Mouse (Mus musculus): ENCODE data around the gene Cpvl. TPM values are rescaled to one million over a fixed set of nuclear protein-coding genes. Genes with fewer than 3 reads are reported as not detected.

Gene Cpvl
- polyA plus RNA-seq, 1 experiment from 2014 or later: not detected

GRCm38 (mm10) chr6:53920041-53920440 is 58.4 kb downstream of the Cpvl start:
- no peaks in the 10 kb centered on the region for H3K27me3 ChIP-seq
- no peak overlapping the region for H3K4me2 ChIP-seq
- H3K27ac ChIP-seq: no peak overlapping the region
- 91% methylated on average over 7 of the region's 7 CpGs for WGBS
- no peak overlapping the region for H3K9ac ChIP-seq
- H3K36me3 ChIP-seq: no peaks in the 10 kb centered on the region
- H3K9me3 ChIP-seq: no peaks in the 10 kb centered on the region
- H3K4me3 ChIP-seq: no peak overlapping the region
- H3K4me1 ChIP-seq (replicated peaks): 0 out of 2 replicates have a peak, but pooled peaks cover 2% of the 10 kb centered on the region
- no peak for ATAC-seq (ENCODE audit: low FRiP score)

GRCm38 (mm10) chr6:53917026-53917558 is 61.4 kb downstream of the Cpvl start:
- H3K4me1 ChIP-seq (replicated peaks): peaks cover 6% of the 10 kb centered on the region; the same call in 1 of the 2 replicates
- H3K27me3 ChIP-seq: no peaks in the 10 kb centered on the region
- 96% methylated on average over 6 of the region's 6 CpGs for WGBS
- no peak overlapping the region for H3K9ac ChIP-seq
- H3K9me3 ChIP-seq: no peaks in the 10 kb centered on the region
- no peak overlapping the region for H3K27ac ChIP-seq
- H3K4me2 ChIP-seq: no peak overlapping the region
- H3K4me3 ChIP-seq: no peak overlapping the region
- ATAC-seq (ENCODE audit: low FRiP score): no peak
- H3K36me3 ChIP-seq: no peaks in the 10 kb centered on the region

- no peaks in the 10 kb centered on the region for H3K27me3 ChIP-seq
- WGBS: 94% methylated on average over 3 of the region's 3 CpGs
- H3K27ac ChIP-seq: no peak overlapping the region
- H3K4me1 ChIP-seq (replicated peaks): peaks cover 6% of the 10 kb centered on the region; the same call in 1 of the 2 replicates
- H3K9me3 ChIP-seq: no peaks in the 10 kb centered on the region
- H3K36me3 ChIP-seq: no peaks in the 10 kb centered on the region
- no peak overlapping the region for H3K4me3 ChIP-seq
- no peak overlapping the region for H3K4me2 ChIP-seq
- H3K9ac ChIP-seq: no peak overlapping the region
- ATAC-seq (ENCODE audit: low FRiP score): no peak
These were observed 63.1 kb downstream of the Cpvl start for GRCm38 (mm10) chr6:53915347-53915746.

- Histone ChIP-seq H3K9ac (no peak overlapping the region), H3K4me1 (replicated peaks) (peaks cover 18% of the 10 kb centered on the region; the same call in 1 of the 2 replicates), H3K4me2 (no peak overlapping the region), H3K27me3 (no peaks in the 10 kb centered on the region), H3K36me3 (no peaks in the 10 kb centered on the region), H3K4me3 (no peak overlapping the region), H3K9me3 (no peaks in the 10 kb centered on the region), H3K27ac (no peak overlapping the region)
- no peak for ATAC-seq (ENCODE audit: low FRiP score)
- 36% methylated on average over 7 of the region's 7 CpGs for WGBS
These were observed 65.3 kb downstream of the Cpvl start for GRCm38 (mm10) chr6:53913151-53913550.

- Histone ChIP-seq H3K36me3 (no peaks in the 10 kb centered on the region), H3K27ac (no peak overlapping the region), H3K9me3 (no peaks in the 10 kb centered on the region), H3K27me3 (no peaks in the 10 kb centered on the region), H3K9ac (no peak overlapping the region), H3K4me2 (no peak overlapping the region), H3K4me1 (replicated peaks) (peaks cover 20% of the 10 kb centered on the region; the same call in 1 of the 2 replicates), H3K4me3 (no peak overlapping the region)
- no peak for ATAC-seq (ENCODE audit: low FRiP score)
- WGBS: 83% methylated on average over 6 of the region's 6 CpGs
These were observed 66.2 kb downstream of the Cpvl start for GRCm38 (mm10) chr6:53912112-53912782.

- H3K27ac ChIP-seq: no peak overlapping the region
- H3K9ac ChIP-seq: no peak overlapping the region
- peaks cover 22% of the 10 kb centered on the region for H3K4me1 ChIP-seq (replicated peaks)
- H3K9me3 ChIP-seq: no peaks in the 10 kb centered on the region
- no peak for ATAC-seq (ENCODE audit: low FRiP score)
- no peak overlapping the region for H3K4me2 ChIP-seq
- no peaks in the 10 kb centered on the region for H3K27me3 ChIP-seq
- H3K36me3 ChIP-seq: no peaks in the 10 kb centered on the region
- WGBS: 12% methylated on average over 3 of the region's 3 CpGs
- no peak overlapping the region for H3K4me3 ChIP-seq
These were observed 68.5 kb downstream of the Cpvl start for GRCm38 (mm10) chr6:53909986-53910385.

GRCm38 (mm10) chr6:53909446-53909845 is 69.0 kb downstream of the Cpvl start:
- no peak for ATAC-seq (ENCODE audit: low FRiP score)
- 18% methylated on average over 3 of the region's 5 CpGs for WGBS
- H3K27me3 ChIP-seq: no peaks in the 10 kb centered on the region
- no peak overlapping the region for H3K27ac ChIP-seq
- H3K9me3 ChIP-seq: no peaks in the 10 kb centered on the region
- H3K4me1 ChIP-seq (replicated peaks): peaks cover 25% of the 10 kb centered on the region
- no peak overlapping the region for H3K9ac ChIP-seq
- no peaks in the 10 kb centered on the region for H3K36me3 ChIP-seq
- no peak overlapping the region for H3K4me3 ChIP-seq
- no peak overlapping the region for H3K4me2 ChIP-seq

- no peaks in the 10 kb centered on the region for H3K36me3 ChIP-seq
- ATAC-seq (ENCODE audit: low FRiP score): no peak
These were observed 71.6 kb downstream of the Cpvl start for GRCm38 (mm10) chr6:53906871-53907270.

GRCm38 (mm10) chr6:53906051-53906462 is 72.4 kb downstream of the Cpvl start:
- Histone ChIP-seq H3K36me3 (no peaks in the 10 kb centered on the region), H3K9me3 (no peaks in the 10 kb centered on the region), H3K4me2 (no peak overlapping the region), H3K9ac (no peak overlapping the region), H3K27me3 (no peaks in the 10 kb centered on the region), H3K4me3 (no peak overlapping the region), H3K27ac (no peak overlapping the region), H3K4me1 (replicated peaks) (peaks cover 21% of the 10 kb centered on the region)
- ATAC-seq (ENCODE audit: low FRiP score): no peak
- 60% methylated on average over 1 of the region's 1 CpGs for WGBS

More at GRCm38 (mm10) chr6:53906871-53907270, 71.6 kb downstream of the Cpvl start:
- no peak overlapping the region for H3K27ac ChIP-seq
- no peak overlapping the region for H3K4me2 ChIP-seq
- H3K4me1 ChIP-seq (replicated peaks): peaks cover 21% of the 10 kb centered on the region
- 75% methylated on average over 4 of the region's 4 CpGs for WGBS
- H3K27me3 ChIP-seq: no peaks in the 10 kb centered on the region
- H3K9ac ChIP-seq: no peak overlapping the region
- no peak overlapping the region for H3K4me3 ChIP-seq
- H3K9me3 ChIP-seq: no peaks in the 10 kb centered on the region

GRCm38 (mm10) chr6:53905576-53905975 is 72.9 kb downstream of the Cpvl start:
- Histone ChIP-seq H3K27ac (no peak overlapping the region), H3K9ac (no peak overlapping the region), H3K27me3 (no peaks in the 10 kb centered on the region), H3K36me3 (no peaks in the 10 kb centered on the region), H3K4me3 (no peak overlapping the region), H3K4me2 (no peak overlapping the region), H3K9me3 (no peaks in the 10 kb centered on the region), H3K4me1 (replicated peaks) (peaks cover 21% of the 10 kb centered on the region)
- 80% methylated on average over 4 of the region's 4 CpGs for WGBS
- ATAC-seq (ENCODE audit: low FRiP score): no peak

- no peak overlapping the region for H3K4me3 ChIP-seq
- no peak overlapping the region for H3K9ac ChIP-seq
- H3K9me3 ChIP-seq: no peaks in the 10 kb centered on the region
- H3K27ac ChIP-seq: no peak overlapping the region
- no peak for ATAC-seq (ENCODE audit: low FRiP score)
- peaks cover 16% of the 10 kb centered on the region for H3K4me1 ChIP-seq (replicated peaks)
- H3K36me3 ChIP-seq: no peaks in the 10 kb centered on the region
- WGBS: 89% methylated on average over 4 of the region's 4 CpGs
- H3K4me2 ChIP-seq: no peak overlapping the region
- no peaks in the 10 kb centered on the region for H3K27me3 ChIP-seq
These were observed 73.6 kb downstream of the Cpvl start for GRCm38 (mm10) chr6:53904703-53905395.

GRCm38 (mm10) chr6:53904186-53904585 is 74.3 kb downstream of the Cpvl start:
- WGBS: 71% methylated on average over 3 of the region's 3 CpGs

More at GRCm38 (mm10) chr6:53904186-53904585, 74.3 kb downstream of the Cpvl start:
- H3K9me3 ChIP-seq: no peaks in the 10 kb centered on the region
- no peak overlapping the region for H3K27ac ChIP-seq
- no peak overlapping the region for H3K9ac ChIP-seq
- ATAC-seq (ENCODE audit: low FRiP score): no peak
- H3K4me3 ChIP-seq: no peak overlapping the region
- H3K4me2 ChIP-seq: no peak overlapping the region
- H3K4me1 ChIP-seq (replicated peaks): peaks cover 9% of the 10 kb centered on the region
- H3K36me3 ChIP-seq: no peaks in the 10 kb centered on the region
- no peaks in the 10 kb centered on the region for H3K27me3 ChIP-seq
